Comparison of ENCODE assay signal across 20 mouse cellular contexts in genomic region chr1:33745901-33746300, GRCm38 (mm10). TPM values are rescaled to one million over a fixed set of nuclear protein-coding genes. Genes with fewer than 3 reads are reported as not detected.
DNase-seq lines count a peak whose midpoint lies in the region; ATAC-seq lines count a peak whose summit lies in the region.
"Had no signal": no experiment of that assay in that cellular context is flagged by ENCODE, and none has a peak within 500 bp of the region (broad histone marks: within the 10 kb centered on the region; RNA-seq: fewer than 3 reads in every experiment).

No protein-coding gene starts in this region.

- no peak overlapping the region for H3K4me2 ChIP-seq in forebrain, embryonic 15.5 days (replicated peaks)
- H3K4me2 ChIP-seq in forebrain, embryonic 14.5 days (ENCODE audit: low read length) = no peak overlapping the region
- H3K4me2 ChIP-seq in limb, embryonic 11.5 days (ENCODE audit: low read depth, severe bottlenecking) = no peak overlapping the region
- no peak overlapping the region for H3K4me2 ChIP-seq in midbrain, embryonic 13.5 days (replicated peaks)
- no peak overlapping the region for H3K4me2 ChIP-seq in midbrain, embryonic 16.5 days (ENCODE audit: low read length)
- H3K4me2 ChIP-seq: forebrain, embryonic 13.5 days had no signal

- no peak overlapping the region for H3K27ac ChIP-seq in forebrain, embryonic 15.5 days (replicated peaks)
- H3K27ac ChIP-seq in forebrain, embryonic 14.5 days (ENCODE audit: low read depth, low read length) = no peak overlapping the region
- H3K27ac ChIP-seq in limb, embryonic 11.5 days (replicated peaks; ENCODE audit: low read depth, low read length) = no peak overlapping the region
- no peak overlapping the region for H3K27ac ChIP-seq in limb, embryonic 10.5 days
- H3K27ac ChIP-seq in midbrain, embryonic 13.5 days = no peak overlapping the region
- H3K27ac ChIP-seq in midbrain, embryonic 16.5 days (ENCODE audit: low read length) = no peak overlapping the region
- H3K27ac ChIP-seq: embryonic facial prominence, embryonic 10.5 days; forebrain, embryonic 13.5 days; hindbrain, postnatal 0 days had no signal

- no peaks in the 10 kb centered on the region for H3K4me1 ChIP-seq in forebrain, embryonic 15.5 days
- H3K4me1 ChIP-seq in forebrain, embryonic 14.5 days (ENCODE audit: control insufficient read depth, insufficient read depth, low read length) = no peaks in the 10 kb centered on the region
- no peaks in the 10 kb centered on the region for H3K4me1 ChIP-seq in limb, embryonic 11.5 days (ENCODE audit: control insufficient read depth, insufficient read depth, low read length)
- no peaks in the 10 kb centered on the region for H3K4me1 ChIP-seq in limb, embryonic 10.5 days
- no peaks in the 10 kb centered on the region for H3K4me1 ChIP-seq in midbrain, embryonic 13.5 days (replicated peaks)
- H3K4me1 ChIP-seq in midbrain, embryonic 16.5 days (ENCODE audit: control insufficient read depth, insufficient read depth, low read length) = no peaks in the 10 kb centered on the region
- H3K4me1 ChIP-seq: embryonic facial prominence, embryonic 10.5 days; forebrain, embryonic 13.5 days had no signal

- 0 out of 2 replicates have a peak, but pooled peaks have one; percentile 29 for ATAC-seq in forebrain, embryonic 15.5 days (replicated peaks)
- ATAC-seq in forebrain, embryonic 14.5 days = no peak
- ATAC-seq in limb, embryonic 11.5 days (ENCODE audit: insufficient number of reproducible peaks, low FRiP score, low TSS enrichment, low read depth) = 0 out of 2 replicates have a peak, but pooled peaks have one; percentile 36
- ATAC-seq in midbrain, embryonic 13.5 days = peak; percentile 35; the same call in 1 of the 2 replicates
- ATAC-seq in midbrain, embryonic 16.5 days = no peak
- ATAC-seq: CD4-positive, CD25-positive, alpha-beta regulatory T cell, adult 4 months; forebrain, embryonic 13.5 days; hindbrain, postnatal 0 days had no signal

- WGBS in forebrain, embryonic 15.5 days = 95% methylated on average over 4 of the region's 4 CpGs
- 97% methylated on average over 4 of the region's 4 CpGs for WGBS in forebrain, embryonic 14.5 days
- 94% methylated on average over 4 of the region's 4 CpGs for WGBS in limb, embryonic 11.5 days
- 91% methylated on average over 4 of the region's 4 CpGs for WGBS in limb, embryonic 10.5 days
- 96% methylated on average over 4 of the region's 4 CpGs for WGBS in midbrain, embryonic 13.5 days
- WGBS in midbrain, embryonic 16.5 days = 91% methylated on average over 4 of the region's 4 CpGs

- no peaks in the 10 kb centered on the region for H3K9me3 ChIP-seq in forebrain, embryonic 15.5 days
- no peaks in the 10 kb centered on the region for H3K9me3 ChIP-seq in forebrain, embryonic 14.5 days (replicated peaks; ENCODE audit: control insufficient read depth, low read length)
- no peaks in the 10 kb centered on the region for H3K9me3 ChIP-seq in limb, embryonic 11.5 days (ENCODE audit: control insufficient read depth, low read length)
- no peaks in the 10 kb centered on the region for H3K9me3 ChIP-seq in limb, embryonic 10.5 days (replicated peaks)
- H3K9me3 ChIP-seq in midbrain, embryonic 13.5 days = no peaks in the 10 kb centered on the region
- no peaks in the 10 kb centered on the region for H3K9me3 ChIP-seq in midbrain, embryonic 16.5 days (replicated peaks; ENCODE audit: control insufficient read depth, low read length, poor library complexity, severe bottlenecking)
- H3K9me3 ChIP-seq: embryonic facial prominence, embryonic 10.5 days; forebrain, embryonic 13.5 days; G1E had no signal

- H3K36me3 ChIP-seq in forebrain, embryonic 15.5 days = no peaks in the 10 kb centered on the region; the same call in 1 of the 2 replicates
- peaks cover 20% of the 10 kb centered on the region for H3K36me3 ChIP-seq in forebrain, embryonic 14.5 days (ENCODE audit: control insufficient read depth, insufficient read depth, low read length)
- H3K36me3 ChIP-seq in limb, embryonic 11.5 days (ENCODE audit: control insufficient read depth, insufficient read depth, low read length) = no peaks in the 10 kb centered on the region; the same call in 1 of the 2 replicates
- H3K36me3 ChIP-seq in limb, embryonic 10.5 days = peaks cover 66% of the 10 kb centered on the region
- peaks cover 21% of the 10 kb centered on the region; the same call in 1 of the 2 replicates for H3K36me3 ChIP-seq in midbrain, embryonic 13.5 days
- H3K36me3 ChIP-seq in midbrain, embryonic 16.5 days (ENCODE audit: control insufficient read depth, insufficient read depth, low read length) = peaks cover 6% of the 10 kb centered on the region; the same call in 1 of the 2 replicates

- no peaks in the 10 kb centered on the region for H3K27me3 ChIP-seq in forebrain, embryonic 15.5 days
- H3K27me3 ChIP-seq in forebrain, embryonic 14.5 days (replicated peaks; ENCODE audit: control insufficient read depth, insufficient read depth, low read length) = no peaks in the 10 kb centered on the region
- H3K27me3 ChIP-seq in limb, embryonic 11.5 days (ENCODE audit: control insufficient read depth, insufficient read depth, low read length) = no peaks in the 10 kb centered on the region
- H3K27me3 ChIP-seq in limb, embryonic 10.5 days (ENCODE audit: low read depth, poor library complexity, severe bottlenecking) = no peaks in the 10 kb centered on the region
- no peaks in the 10 kb centered on the region for H3K27me3 ChIP-seq in midbrain, embryonic 13.5 days
- no peaks in the 10 kb centered on the region for H3K27me3 ChIP-seq in midbrain, embryonic 16.5 days (ENCODE audit: control insufficient read depth, insufficient read depth, low read depth, low read length)
- H3K27me3 ChIP-seq: forebrain, embryonic 13.5 days had no signal

- H3K4me3 ChIP-seq in forebrain, embryonic 15.5 days = no peak overlapping the region
- no peak overlapping the region for H3K4me3 ChIP-seq in forebrain, embryonic 14.5 days (ENCODE audit: low read depth, low read length)
- H3K4me3 ChIP-seq in limb, embryonic 11.5 days (ENCODE audit: low read depth, low read length) = no peak overlapping the region
- H3K4me3 ChIP-seq in limb, embryonic 10.5 days = no peak overlapping the region
- H3K4me3 ChIP-seq in midbrain, embryonic 13.5 days (replicated peaks) = no peak overlapping the region
- H3K4me3 ChIP-seq in midbrain, embryonic 16.5 days (ENCODE audit: low read depth, low read length) = no peak overlapping the region
- H3K4me3 ChIP-seq: embryonic facial prominence, embryonic 10.5 days; forebrain, embryonic 13.5 days had no signal

- DNase-seq in forebrain, embryonic 14.5 days (ENCODE audit: low spot score) = no peak
- no peak for DNase-seq in limb, embryonic 11.5 days (ENCODE audit: low spot score)
- no peak for DNase-seq in limb, embryonic 10.5 days (ENCODE audit: low spot score)
- DNase-seq in retina, embryonic 14.5 days (ENCODE audit: low spot score) = no peak
- DNase-seq: adrenal gland, adult 8-10 months; adrenal gland, postnatal 36 days; B cell, adult 2 months; cerebellum, adult 2 months; cerebellum, postnatal 10 days; gastrocnemius, postnatal 36 days; heart, adult 11 months; heart, postnatal 10 days had no signal

- no peak overlapping the region for H3K9ac ChIP-seq in forebrain, embryonic 15.5 days (replicated peaks)
- no peak overlapping the region for H3K9ac ChIP-seq in forebrain, embryonic 14.5 days (ENCODE audit: low read length)
- H3K9ac ChIP-seq in limb, embryonic 11.5 days (ENCODE audit: low read length) = no peak overlapping the region
- H3K9ac ChIP-seq in midbrain, embryonic 13.5 days (replicated peaks) = no peak overlapping the region
- no peak overlapping the region for H3K9ac ChIP-seq in midbrain, embryonic 16.5 days (ENCODE audit: low read depth, low read length)
- H3K9ac ChIP-seq: forebrain, embryonic 13.5 days had no signal

RNA-seq across cellular contexts. Expression of gene Bag2, which starts 11.7 kb away (rescaled TPM):
- 23.7 and 25.0 TPM in 2 replicates for polyA plus RNA-seq in forebrain, embryonic 15.5 days (2015; fragmentation: Nextera tagmentation; extraction: Ambion mirVana)
- polyA plus RNA-seq in forebrain, embryonic 14.5 days (2014; fragmentation: Nextera tagmentation; extraction: Ambion mirVana) = 23.9 and 28.5 TPM in 2 replicates
- 58.3 and 59.5 TPM in 2 replicates for polyA plus RNA-seq in limb, embryonic 11.5 days (2014; fragmentation: Nextera tagmentation; extraction: Ambion mirVana)
- 63.2 and 72.5 TPM in 2 replicates for polyA plus RNA-seq in limb, embryonic 10.5 days (2016; fragmentation: Nextera tagmentation; extraction: Ambion mirVana)
- 17.4 and 18.5 TPM in 2 replicates for polyA plus RNA-seq in midbrain, embryonic 13.5 days (2015; fragmentation: Nextera tagmentation; extraction: Ambion mirVana)
- polyA plus RNA-seq in midbrain, embryonic 16.5 days (2015; fragmentation: Nextera tagmentation; extraction: Ambion mirVana) = 22.5 and 23.0 TPM in 2 replicates

RNA-seq across cellular contexts. Expression of gene Rab23, which starts 26.2 kb away (rescaled TPM):
- polyA plus RNA-seq in forebrain, embryonic 15.5 days (2015; fragmentation: Nextera tagmentation; extraction: Ambion mirVana) = 35.3 and 36.3 TPM in 2 replicates
- 23.7 and 28.2 TPM in 2 replicates for polyA plus RNA-seq in forebrain, embryonic 14.5 days (2014; fragmentation: Nextera tagmentation; extraction: Ambion mirVana)
- polyA plus RNA-seq in limb, embryonic 11.5 days (2014; fragmentation: Nextera tagmentation; extraction: Ambion mirVana) = 27.1 and 35.6 TPM in 2 replicates
- polyA plus RNA-seq in limb, embryonic 10.5 days (2016; fragmentation: Nextera tagmentation; extraction: Ambion mirVana) = 31.8 and 39.1 TPM in 2 replicates
- polyA plus RNA-seq in midbrain, embryonic 13.5 days (2015; fragmentation: Nextera tagmentation; extraction: Ambion mirVana) = 27.3 and 29.9 TPM in 2 replicates
- 33.3 and 35.9 TPM in 2 replicates for polyA plus RNA-seq in midbrain, embryonic 16.5 days (2015; fragmentation: Nextera tagmentation; extraction: Ambion mirVana)
- polyA plus RNA-seq: G1E had no signal

Comparison
In these comparisons a context has a peak if more than half of its experiments do, and no peak if none do; other contexts are left out.
1. ATAC-seq: peak in forebrain, embryonic 15.5 days (single experiment), limb, embryonic 11.5 days (single experiment) and midbrain, embryonic 13.5 days (single experiment); none in forebrain, embryonic 14.5 days (single experiment) and midbrain, embryonic 16.5 days (single experiment).